Mouse (Mus musculus): ENCODE data around the gene Antxr1.

DNA sequence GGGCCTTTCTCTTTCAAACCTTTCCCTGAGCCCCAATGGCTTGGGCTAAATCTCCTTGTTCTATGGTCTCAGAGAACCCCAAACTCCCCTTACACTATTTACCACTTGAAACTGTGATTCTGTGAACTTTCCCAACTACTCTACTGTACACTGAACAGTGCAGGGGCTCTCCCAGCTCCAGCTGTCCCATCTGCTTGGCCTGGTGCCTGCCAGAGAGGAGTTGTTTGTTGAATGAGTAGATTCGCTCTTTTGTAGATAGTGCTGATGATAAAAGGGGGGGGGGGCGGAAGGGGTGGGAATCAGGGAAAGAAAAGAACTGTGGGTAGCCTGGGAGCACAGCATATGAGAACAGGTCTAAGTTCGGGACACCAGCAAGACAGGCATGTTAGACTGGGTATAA lies 164.2 kb downstream of the Antxr1 start:
- TF ChIP-seq CTCF (IDR thresholded peaks at IDR 0.05; ENCODE audit: insufficient read depth, low read length) (no peak), POLR2A (IDR thresholded peaks at IDR 0.05; ENCODE audit: borderline replicate concordance, extremely low read depth, low read depth, low read length) (no peak)

Data from lung, adult 2 months (tissue).